Mouse (Mus musculus): ENCODE measurements at regions not wholly inside any gene's neighbourhood (a gene's known extent, or its start where the extent isn't known, plus 50 kb on each side); places are given as distances from the start of the nearest gene placed in this dataset.

GRCm38 (mm10) chr10:95087864-95088570 is 143.4 kb upstream of the Plxnc1 start:
- DNase-seq (ENCODE audit: low spot score) = peak; percentile 34
- intact Hi-C loops (cut with DNase I) = loop anchor here (1.0 to 5.0 kb wide), 3 partner anchors 96 to 388 kb away; partner anchors contain the start of gene Socs2

- intact Hi-C loops (cut with DNase I) = loop anchor here (5.0 kb wide), 1 partner anchor 94 kb away; no protein-coding TSS in a partner anchor
- DNase-seq (ENCODE audit: low spot score) = no peak
These were observed 142.1 kb upstream of the Plxnc1 start for GRCm38 (mm10) chr10:95086755-95087154.

- no peak for DNase-seq (ENCODE audit: low spot score)
- intact Hi-C loops (cut with DNase I) = loop anchor here (5.0 kb wide), 1 partner anchor 93 kb away; no protein-coding TSS in a partner anchor
These were observed 141.1 kb upstream of the Plxnc1 start for GRCm38 (mm10) chr10:95085688-95086268.

- intact Hi-C loops (cut with DNase I) = no loop called here
- no peak for DNase-seq (ENCODE audit: low spot score)
These were observed 138.9 kb upstream of the Plxnc1 start for GRCm38 (mm10) chr10:95083341-95084148.

GRCm38 (mm10) chr10:95082634-95083033 is 138.0 kb upstream of the Plxnc1 start:
- DNase-seq (ENCODE audit: low spot score) = no peak
- intact Hi-C loops (cut with DNase I) = no loop called here

- intact Hi-C loops (cut with DNase I) = no loop called here
- no peak for DNase-seq (ENCODE audit: low spot score)
These were observed 135.3 kb upstream of the Plxnc1 start for GRCm38 (mm10) chr10:95079979-95080378.

GRCm38 (mm10) chr10:95076421-95076820 is 131.8 kb upstream of the Plxnc1 start:
- intact Hi-C loops (cut with DNase I) = no loop called here
- DNase-seq (ENCODE audit: low spot score) = no peak

GRCm38 (mm10) chr10:95075897-95076296 is 131.3 kb upstream of the Plxnc1 start:
- no peak for DNase-seq (ENCODE audit: low spot score)
- intact Hi-C loops (cut with DNase I) = no loop called here

GRCm38 (mm10) chr10:95074959-95075590 is 130.4 kb upstream of the Plxnc1 start:
- no peak for DNase-seq (ENCODE audit: low spot score)
- intact Hi-C loops (cut with DNase I) = no loop called here

- no peak for DNase-seq (ENCODE audit: low spot score)
- intact Hi-C loops (cut with DNase I) = no loop called here
These were observed 129.7 kb upstream of the Plxnc1 start for GRCm38 (mm10) chr10:95074381-95074780.

- intact Hi-C loops (cut with DNase I) = no loop called here
- no peak for DNase-seq (ENCODE audit: low spot score)
These were observed 123.3 kb upstream of the Plxnc1 start for GRCm38 (mm10) chr10:95067971-95068370.

GRCm38 (mm10) chr10:95066774-95067173 is 122.1 kb upstream of the Plxnc1 start:
- intact Hi-C loops (cut with DNase I) = no loop called here
- no peak for DNase-seq (ENCODE audit: low spot score)

GRCm38 (mm10) chr10:95059486-95060091 is 115.0 kb upstream of the Plxnc1 start:
- intact Hi-C loops (cut with DNase I) = no loop called here
- DNase-seq (ENCODE audit: low spot score) = no peak

- no peak for DNase-seq (ENCODE audit: low spot score)
- intact Hi-C loops (cut with DNase I) = no loop called here
These were observed 114.4 kb upstream of the Plxnc1 start for GRCm38 (mm10) chr10:95059078-95059477.

GRCm38 (mm10) chr10:95057051-95057714 is 112.5 kb upstream of the Plxnc1 start:
- intact Hi-C loops (cut with DNase I) = no loop called here
- no peak for DNase-seq (ENCODE audit: low spot score)

GRCm38 (mm10) chr10:95056541-95056940 is 111.9 kb upstream of the Plxnc1 start:
- no peak for DNase-seq (ENCODE audit: low spot score)
- intact Hi-C loops (cut with DNase I) = no loop called here

- DNase-seq (ENCODE audit: low spot score) = no peak
- intact Hi-C loops (cut with DNase I) = no loop called here
These were observed 110.2 kb upstream of the Plxnc1 start for GRCm38 (mm10) chr10:95054869-95055268.

GRCm38 (mm10) chr10:95048790-95049189 is 104.2 kb upstream of the Plxnc1 start:
- intact Hi-C loops (cut with DNase I) = no loop called here

GRCm38 (mm10) chr10:95043978-95044377 is 99.3 kb upstream of the Plxnc1 start:
- DNase-seq (ENCODE audit: low spot score) = no peak
- intact Hi-C loops (cut with DNase I) = no loop called here

More at GRCm38 (mm10) chr10:95048790-95049189, 104.2 kb upstream of the Plxnc1 start:
- DNase-seq (ENCODE audit: low spot score) = no peak
